Comparison of ENCODE assay signal across 9 mouse cellular contexts in the genomic region with DNA sequence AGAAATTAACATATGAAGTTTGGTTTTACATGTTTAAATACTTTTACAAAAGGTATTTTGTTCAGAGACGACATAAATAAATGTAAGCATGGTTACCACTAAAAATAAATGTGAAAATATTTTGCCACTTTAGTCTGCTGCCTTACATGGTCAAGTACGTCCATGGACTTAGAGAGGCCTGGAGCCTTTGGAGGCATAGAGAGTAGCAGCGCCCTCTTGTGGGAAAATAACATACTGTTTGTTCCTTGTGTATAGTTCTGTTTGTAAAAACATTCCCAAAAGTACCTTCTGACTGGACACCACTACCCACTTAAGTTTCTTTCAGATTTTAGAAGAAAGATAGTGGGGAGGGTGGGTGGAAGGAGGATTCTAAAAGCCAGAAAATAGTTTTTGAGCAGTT. TPM values are rescaled to one million over a fixed set of nuclear protein-coding genes. Genes with fewer than 3 reads are reported as not detected.
DNase-seq lines count a peak whose midpoint lies in the region; ATAC-seq and TF ChIP-seq lines count a peak whose summit lies in the region.
"Had no signal": no experiment of that assay in that cellular context is flagged by ENCODE, and none has a peak within 500 bp of the region (broad histone marks: within the 10 kb centered on the region; RNA-seq: fewer than 3 reads in every experiment).

No protein-coding gene starts in this region.

- WGBS in hindbrain, embryonic 14.5 days = 36% methylated on average over 3 of the region's 3 CpGs
- WGBS in hindbrain, embryonic 16.5 days = 44% methylated on average over 3 of the region's 3 CpGs
- WGBS in bone marrow, adult 2 months = 51% methylated on average over 3 of the region's 3 CpGs

- no peak for TF ChIP-seq POLR2A in bone marrow, adult 2 months (IDR thresholded peaks at IDR 0.05; ENCODE audit: borderline replicate concordance, control insufficient read depth, low read depth, low read length)

- peak; percentile 81 for DNase-seq in hindbrain, embryonic 14.5 days (ENCODE audit: low spot score)
- DNase-seq in thymus, postnatal 0 days (ENCODE audit: low spot score) = peak; percentile 48
- no peak for DNase-seq in thymus, postnatal 36 days
- peak; percentile 67 to 72 for DNase-seq in kidney, postnatal 36 days
- no peak for DNase-seq in urinary bladder, adult 2 months (ENCODE audit: low spot score)

- peaks cover 37% of the 10 kb centered on the region for H3K36me3 ChIP-seq in hindbrain, embryonic 14.5 days (replicated peaks; ENCODE audit: control insufficient read depth, insufficient read depth)
- H3K36me3 ChIP-seq in hindbrain, embryonic 16.5 days (ENCODE audit: control insufficient read depth, insufficient read depth, low read length) = peaks cover 6% of the 10 kb centered on the region; the same call in 1 of the 2 replicates

- H3K4me3 ChIP-seq in hindbrain, embryonic 14.5 days (replicated peaks; ENCODE audit: low read length) = no peak overlapping the region
- H3K4me3 ChIP-seq in hindbrain, embryonic 16.5 days (ENCODE audit: low read length) = no peak overlapping the region
- no peak overlapping the region for H3K4me3 ChIP-seq in bone marrow, adult 2 months (replicated peaks; ENCODE audit: control insufficient read depth, low read depth, low read length)
- H3K4me3 ChIP-seq: liver, embryonic 15.5 days had no signal

- peak; percentile 34; the same call in 1 of the 2 replicates for TF ChIP-seq CTCF in bone marrow, adult 2 months (IDR thresholded peaks at IDR 0.05; ENCODE audit: control insufficient read depth, insufficient read depth, low read length)

- no peak for ATAC-seq in hindbrain, embryonic 14.5 days (ENCODE audit: low FRiP score)
- ATAC-seq in hindbrain, embryonic 16.5 days = no peak
- no peak for ATAC-seq in monocyte, adult 5-6 weeks (replicated peaks; ENCODE audit: insufficient number of reproducible peaks, low FRiP score, low TSS enrichment, poor library complexity, severe bottlenecking)

- H3K9ac ChIP-seq in hindbrain, embryonic 14.5 days = no peak overlapping the region
- H3K9ac ChIP-seq in hindbrain, embryonic 16.5 days (ENCODE audit: low read depth, low read length) = no peak overlapping the region
- H3K9ac ChIP-seq: liver, embryonic 15.5 days had no signal

- no peak overlapping the region for H3K4me2 ChIP-seq in hindbrain, embryonic 14.5 days (replicated peaks)
- no peak overlapping the region for H3K4me2 ChIP-seq in hindbrain, embryonic 16.5 days (ENCODE audit: low read length)
- H3K4me2 ChIP-seq: liver, embryonic 15.5 days had no signal

- H3K27me3 ChIP-seq in hindbrain, embryonic 14.5 days (ENCODE audit: control insufficient read depth, insufficient read depth, low read length) = no peaks in the 10 kb centered on the region
- no peaks in the 10 kb centered on the region for H3K27me3 ChIP-seq in hindbrain, embryonic 16.5 days (replicated peaks; ENCODE audit: control insufficient read depth, insufficient read depth, low read length)
- H3K27me3 ChIP-seq: liver, embryonic 15.5 days had no signal

- H3K27ac ChIP-seq in hindbrain, embryonic 14.5 days = no peak overlapping the region
- no peak overlapping the region for H3K27ac ChIP-seq in hindbrain, embryonic 16.5 days (ENCODE audit: low read depth, low read length)
- H3K27ac ChIP-seq in bone marrow, adult 2 months (ENCODE audit: control insufficient read depth, insufficient read depth, low read depth, low read length, poor library complexity) = no peak overlapping the region
- H3K27ac ChIP-seq: liver, embryonic 15.5 days had no signal

- peaks cover 33% of the 10 kb centered on the region for H3K4me1 ChIP-seq in hindbrain, embryonic 14.5 days (replicated peaks; ENCODE audit: control insufficient read depth, insufficient read depth, low read length)
- peaks cover 24% of the 10 kb centered on the region for H3K4me1 ChIP-seq in hindbrain, embryonic 16.5 days (ENCODE audit: control insufficient read depth, insufficient read depth, low read depth, low read length)
- H3K4me1 ChIP-seq in bone marrow, adult 2 months (ENCODE audit: control insufficient read depth, insufficient read depth, low read length) = no peaks in the 10 kb centered on the region

- H3K9me3 ChIP-seq in hindbrain, embryonic 14.5 days (ENCODE audit: control insufficient read depth, low read length) = no peaks in the 10 kb centered on the region
- H3K9me3 ChIP-seq in hindbrain, embryonic 16.5 days (ENCODE audit: control insufficient read depth, low read length) = no peaks in the 10 kb centered on the region
- H3K9me3 ChIP-seq: liver, embryonic 15.5 days had no signal

RNA-seq across cellular contexts. Expression of a gene that starts 34.0 kb away (rescaled TPM):
- polyA plus RNA-seq in hindbrain, embryonic 14.5 days (2014; fragmentation: Nextera tagmentation; extraction: Ambion mirVana) = 95.2 and 110 TPM in 2 replicates
- 93.9 and 96.9 TPM in 2 replicates for polyA plus RNA-seq in hindbrain, embryonic 16.5 days (2015; fragmentation: Nextera tagmentation; extraction: Ambion mirVana)
- 88.4 and 89.5 TPM in 2 replicates for polyA plus RNA-seq in thymus, postnatal 0 days (2015; fragmentation: Nextera tagmentation; extraction: Ambion mirVana)
- polyA plus RNA-seq in bone marrow, adult 2 months (2011; ENCODE audit: insufficient read depth, insufficient read length, low replicate concordance, missing spikeins) = 10.7 and 25.5 TPM in 2 replicates
- total RNA-seq in monocyte, adult 5-6 weeks (2017) = 12.8 to 26.2 TPM (median 18.9 TPM) in 3 replicates
- 65.4 and 80.2 TPM in 2 replicates for polyA plus RNA-seq in urinary bladder, adult 2 months (2012; rRNA removed)

RNA-seq across cellular contexts. Expression of a gene that starts 52.6 kb away (rescaled TPM):
- 27.8 and 28.6 TPM in 2 replicates for polyA plus RNA-seq in hindbrain, embryonic 14.5 days (2014; fragmentation: Nextera tagmentation; extraction: Ambion mirVana)
- 22.3 and 35.8 TPM in 2 replicates for polyA plus RNA-seq in hindbrain, embryonic 16.5 days (2015; fragmentation: Nextera tagmentation; extraction: Ambion mirVana)
- 2.7 and 2.9 TPM in 2 replicates for polyA plus RNA-seq in thymus, postnatal 0 days (2015; fragmentation: Nextera tagmentation; extraction: Ambion mirVana)
- 0.75 and 1.7 TPM in 2 replicates for polyA plus RNA-seq in bone marrow, adult 2 months (2011; ENCODE audit: insufficient read depth, insufficient read length, low replicate concordance, missing spikeins)
- 0.19 TPM in 1 of 3 replicates, not detected in the others for total RNA-seq in monocyte, adult 5-6 weeks (2017)
- polyA plus RNA-seq in urinary bladder, adult 2 months (2012; rRNA removed) = 4.9 and 8.3 TPM in 2 replicates

Comparison
In these comparisons a context has a peak if more than half of its experiments do, and no peak if none do; other contexts are left out.
1. DNase-seq: peak in hindbrain, embryonic 14.5 days (single experiment), thymus, postnatal 0 days (single experiment) and kidney, postnatal 36 days (2 of 2); none in thymus, postnatal 36 days (0 of 2) and urinary bladder, adult 2 months (single experiment).